Mouse (Mus musculus) liver, embryonic 15.5 days (tissue): Measurements from ENCODE around the gene H2-DMb1. TPM values are rescaled to one million over a fixed set of nuclear protein-coding genes. Genes with fewer than 3 reads are reported as not detected.
"Not testable (repeated sequence)": the region's sequence is repeated elsewhere in the genome, so short reads cannot be mapped to it uniquely, and the experiment has no call there.

ENCODE experiments used
- ATAC-seq: fragments of 200-750 bp; cut with Nextera tagmentation; 2 replicates; pipeline ENCODE4 v1.8.0; 2017; ENCODE audit warnings: moderate number of reproducible peaks, mild to moderate bottlenecking, moderate library complexity; ENCODE audit not compliant: insufficient read depth
- H3K27ac ChIP-seq: fragments of 300-500 bp; sonication (generic); replicated peaks from 2 replicates; pipeline ENCODE4 v1.5.1; 2015; ENCODE audit warnings: mild to moderate bottlenecking, inconsistent platforms
- H3K27me3 ChIP-seq: fragments of 300-500 bp; sonication (generic); 2 replicates; pipeline ENCODE4 v1.6.1; 2015; ENCODE audit warnings: mild to moderate bottlenecking, inconsistent platforms
- H3K36me3 ChIP-seq: fragments of 300-500 bp; sonication (generic); replicated peaks from 2 replicates; pipeline ENCODE4 v1.6.1; 2015; ENCODE audit warnings: moderate library complexity, mild to moderate bottlenecking, inconsistent platforms
- H3K4me1 ChIP-seq: fragments of 300-500 bp; sonication (generic); replicated peaks from 2 replicates; pipeline ENCODE4 v1.6.1; 2015; ENCODE audit warnings: inconsistent platforms
- H3K4me2 ChIP-seq: fragments of 300-500 bp; sonication (generic); 2 replicates; pipeline ENCODE4 v1.6.1; 2015; ENCODE audit warnings: moderate library complexity, mild to moderate bottlenecking, inconsistent platforms
- H3K4me3 ChIP-seq: fragments of 300-500 bp; sonication (generic); replicated peaks from 2 replicates; pipeline ENCODE4 v1.5.1; 2015; ENCODE audit warnings: mild to moderate bottlenecking, inconsistent platforms
- H3K9ac ChIP-seq: fragments of 300-500 bp; sonication (generic); 2 replicates; pipeline ENCODE4 v1.6.1; 2015; ENCODE audit warnings: moderate library complexity, mild to moderate bottlenecking, inconsistent platforms
- H3K9me3 ChIP-seq: fragments of 300-500 bp; sonication (generic); replicated peaks from 2 replicates; pipeline ENCODE4 v1.6.1; 2016; ENCODE audit warnings: inconsistent platforms
- WGBS: fragments of 180-500 bp; shearing (Covaris S2); methylation state at CpG from one replicate; pipeline ENCODE4 v1.1.7; 2015; ENCODE audit warnings: mixed read lengths; ENCODE audit not compliant: insufficient replicate concordance; 5-methylcytosine and 5-hydroxymethylcytosine counted together
- polyA plus RNA-seq: library from polyadenylated mRNA; unstranded; fragments of >200 nt; fragmentation: Nextera tagmentation; extraction: Ambion mirVana; gene quantifications from 2 replicates; pipeline ENCODE4 v1.2.1, GENCODE M21; 2015

The H2-DMb1 gene
- polyA plus RNA-seq, 1 experiment from 2014 or later, result 1.7 TPM

- WGBS, result 67% methylated on average over 3 of the region's 3 CpGs
- Histone ChIP-seq H3K27me3 (peaks cover 52% of the 10 kb centered on the region), H3K36me3 (no peaks in the 10 kb centered on the region), H3K27ac (no peak overlapping the region), H3K9me3 (no peaks in the 10 kb centered on the region), H3K4me1 (peaks cover 24% of the 10 kb centered on the region), H3K9ac (no peak overlapping the region), H3K4me3 (no peak overlapping the region), H3K4me2 (no peak overlapping the region)
- ATAC-seq, result no peak
Observed at GRCm38 (mm10) chr17:34134451-34134850, 18.4 kb upstream of the H2-DMb1 start.

GRCm38 (mm10) chr17:34135297-34136224 is 17.3 kb upstream of the H2-DMb1 start:
- Histone ChIP-seq H3K27ac (no peak overlapping the region), H3K9me3 (no peaks in the 10 kb centered on the region), H3K4me3 (peak overlapping the region; percentile 49), H3K4me1 (peaks cover 27% of the 10 kb centered on the region), H3K36me3 (no peaks in the 10 kb centered on the region), H3K9ac (peak overlapping the region; percentile 33; the same call in 1 of the 2 replicates), H3K27me3 (peaks cover 52% of the 10 kb centered on the region), H3K4me2 (peak overlapping the region; percentile 71)
- peak; percentile 85 for ATAC-seq
- WGBS, result 6% methylated on average over 31 of the region's 31 CpGs

- H3K4me1 ChIP-seq, result peaks cover 31% of the 10 kb centered on the region
- H3K9me3 ChIP-seq, result no peaks in the 10 kb centered on the region
- WGBS, result 63% methylated on average over 7 of the region's 7 CpGs
- no peak overlapping the region for H3K9ac ChIP-seq
- H3K36me3 ChIP-seq, result no peaks in the 10 kb centered on the region
- peaks cover 59% of the 10 kb centered on the region for H3K27me3 ChIP-seq
- no peak overlapping the region for H3K4me3 ChIP-seq
- ATAC-seq, result no peak
- H3K4me2 ChIP-seq, result no peak overlapping the region
- H3K27ac ChIP-seq, result no peak overlapping the region
Observed at GRCm38 (mm10) chr17:34137601-34138000, 15.3 kb upstream of the H2-DMb1 start.

GRCm38 (mm10) chr17:34138655-34139054 is 14.2 kb upstream of the H2-DMb1 start:
- Histone ChIP-seq H3K4me2 (no peak overlapping the region), H3K4me1 (peaks cover 34% of the 10 kb centered on the region), H3K27ac (no peak overlapping the region), H3K27me3 (peaks cover 59% of the 10 kb centered on the region), H3K9me3 (no peaks in the 10 kb centered on the region), H3K36me3 (no peaks in the 10 kb centered on the region), H3K4me3 (no peak overlapping the region), H3K9ac (no peak overlapping the region)
- no peak for ATAC-seq
- 67% methylated on average over 7 of the region's 7 CpGs for WGBS

- H3K27ac ChIP-seq, result no peak overlapping the region
- WGBS, result 10% methylated on average over 16 of the region's 16 CpGs
- peak overlapping the region; percentile 59 for H3K4me2 ChIP-seq
- H3K27me3 ChIP-seq, result peaks cover 59% of the 10 kb centered on the region
- H3K36me3 ChIP-seq, result no peaks in the 10 kb centered on the region
- peaks cover 34% of the 10 kb centered on the region for H3K4me1 ChIP-seq
- H3K9ac ChIP-seq, result no peak overlapping the region
- ATAC-seq, result no peak
- peak overlapping the region; percentile 21 for H3K4me3 ChIP-seq
- no peaks in the 10 kb centered on the region for H3K9me3 ChIP-seq
Observed at GRCm38 (mm10) chr17:34139416-34139815, 13.5 kb upstream of the H2-DMb1 start.

- peaks cover 59% of the 10 kb centered on the region for H3K27me3 ChIP-seq
- H3K4me3 ChIP-seq, result peak overlapping the region; percentile 21; the same call in 1 of the 2 replicates
- H3K36me3 ChIP-seq, result no peaks in the 10 kb centered on the region
- WGBS, result 7% methylated on average over 5 of the region's 5 CpGs
- peaks cover 34% of the 10 kb centered on the region for H3K4me1 ChIP-seq
- no peaks in the 10 kb centered on the region for H3K9me3 ChIP-seq
- ATAC-seq, result no peak
- no peak overlapping the region; the same call in 1 of the 2 replicates for H3K9ac ChIP-seq
- H3K27ac ChIP-seq, result no peak overlapping the region
- peak overlapping the region; percentile 59 for H3K4me2 ChIP-seq
Observed at GRCm38 (mm10) chr17:34140240-34140639, 12.6 kb upstream of the H2-DMb1 start.

GRCm38 (mm10) chr17:34141448-34141847 is 11.4 kb upstream of the H2-DMb1 start:
- Histone ChIP-seq H3K4me3 (no peak overlapping the region), H3K27me3 (peaks cover 57% of the 10 kb centered on the region), H3K4me2 (no peak overlapping the region), H3K36me3 (no peaks in the 10 kb centered on the region), H3K9me3 (no peaks in the 10 kb centered on the region), H3K9ac (no peak overlapping the region), H3K4me1 (peaks cover 26% of the 10 kb centered on the region), H3K27ac (no peak overlapping the region)
- WGBS, result 37% methylated on average over 4 of the region's 4 CpGs
- ATAC-seq, result no peak

- ATAC-seq, result no peak
- Histone ChIP-seq H3K4me2 (peak overlapping the region; percentile 30; the same call in 1 of the 2 replicates), H3K9me3 (no peaks in the 10 kb centered on the region), H3K4me3 (no peak overlapping the region), H3K27ac (peak overlapping the region; percentile 46; the same call in 1 of the 2 replicates), H3K36me3 (no peaks in the 10 kb centered on the region), H3K27me3 (peaks cover 46% of the 10 kb centered on the region), H3K9ac (no peak overlapping the region), H3K4me1 (peaks cover 26% of the 10 kb centered on the region)
- 43% methylated on average over 7 of the region's 7 CpGs for WGBS
Observed at GRCm38 (mm10) chr17:34142456-34143010, 10.3 kb upstream of the H2-DMb1 start.

- Histone ChIP-seq H3K27ac (peak within 1 kb of the TSS; percentile 46; the same call in 1 of the 2 replicates), H3K4me2 (peak within 1 kb of the TSS; percentile 30; the same call in 1 of the 2 replicates)
Observed at GRCm38 (mm10) chr17:34143033-34143432, 9.8 kb upstream of the H2-DMb1 start, which contains the start of gene H2-DMb2. H2-DMb2 (plus strand) TSS chr17:34143307.

GRCm38 (mm10) chr17:34143461-34143860 is 9.4 kb upstream of the H2-DMb1 start:
- Histone ChIP-seq H3K36me3 (no peaks in the 10 kb centered on the region), H3K4me3 (no peak overlapping the region), H3K4me2 (peak overlapping the region; percentile 30; the same call in 1 of the 2 replicates), H3K9me3 (no peaks in the 10 kb centered on the region), H3K4me1 (peaks cover 26% of the 10 kb centered on the region), H3K9ac (no peak overlapping the region), H3K27ac (no peak overlapping the region), H3K27me3 (peaks cover 37% of the 10 kb centered on the region)
- no peak for ATAC-seq
- 30% methylated on average over 5 of the region's 5 CpGs for WGBS

More at GRCm38 (mm10) chr17:34143033-34143432, 9.8 kb upstream of the H2-DMb1 start, which contains the start of gene H2-DMb2:
- H3K27me3 ChIP-seq, result peaks cover 41% of the 10 kb centered on the region
- WGBS, result 11% methylated on average over 7 of the region's 7 CpGs
- no peak within 1 kb of the TSS for H3K4me3 ChIP-seq
- H3K36me3 ChIP-seq, result no peaks in the 10 kb centered on the region
- ATAC-seq, result peak; percentile 57; the same call in 1 of the 2 replicates
- no peaks in the 10 kb centered on the region for H3K9me3 ChIP-seq
- H3K9ac ChIP-seq, result no peak within 1 kb of the TSS
- peaks cover 26% of the 10 kb centered on the region for H3K4me1 ChIP-seq

GRCm38 (mm10) chr17:34144221-34144620 is 8.7 kb upstream of the H2-DMb1 start:
- H3K9me3 ChIP-seq, H3K9ac ChIP-seq, H3K27ac ChIP-seq, H3K4me3 ChIP-seq, H3K36me3 ChIP-seq, H3K4me2 ChIP-seq, ATAC-seq: not testable (repeated sequence)
- WGBS, result 71% methylated on average over 4 of the region's 4 CpGs
- Histone ChIP-seq H3K4me1 (peaks cover 23% of the 10 kb centered on the region), H3K27me3 (peaks cover 29% of the 10 kb centered on the region)
